Mouse (Mus musculus) mesoderm, embryonic 11.5 days (tissue): ENCODE results near the gene Oprm1.
A peak's percentile ranks its signal among the peaks of the same experiment; 100 is the strongest.

ENCODE experiments used
- DNase-seq: peaks from one replicate; pipeline ENCODE4 v3.0.0-alpha.2; 2012; ENCODE audit warnings: low read depth, low spot score

Gene Oprm1

DNA sequence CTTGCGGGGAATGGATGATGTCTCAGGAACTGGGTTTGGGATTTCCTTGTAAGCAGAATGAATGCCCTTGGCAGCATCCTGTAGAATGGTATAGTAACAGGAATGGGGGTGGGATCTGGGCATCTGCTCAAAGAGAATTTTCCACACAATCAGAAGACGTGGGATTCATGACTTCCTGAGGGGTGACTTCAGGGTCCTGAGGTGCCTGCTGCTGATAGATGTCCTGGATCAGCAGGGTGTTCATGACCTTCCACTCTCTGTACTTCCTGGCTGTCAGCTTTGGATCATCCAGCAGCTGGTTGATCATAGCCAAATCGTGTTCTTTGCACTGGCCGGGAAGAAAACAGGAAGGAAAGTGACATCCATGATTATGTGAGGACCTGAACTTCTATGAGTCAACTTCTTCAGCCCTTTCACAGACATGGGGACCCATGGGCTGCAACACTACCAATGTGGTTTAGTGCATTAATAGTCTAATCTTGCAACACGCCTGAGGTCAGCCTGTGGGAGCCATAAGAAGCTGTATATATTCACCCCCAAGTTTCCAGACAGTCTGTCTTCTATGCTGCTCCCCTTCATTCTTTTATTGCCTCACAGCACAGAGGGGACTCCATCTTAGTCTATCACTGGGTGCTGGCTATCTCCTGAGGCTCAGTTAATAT lies 132.2 kb downstream of the Oprm1 start:
- no peak for DNase-seq

DNA sequence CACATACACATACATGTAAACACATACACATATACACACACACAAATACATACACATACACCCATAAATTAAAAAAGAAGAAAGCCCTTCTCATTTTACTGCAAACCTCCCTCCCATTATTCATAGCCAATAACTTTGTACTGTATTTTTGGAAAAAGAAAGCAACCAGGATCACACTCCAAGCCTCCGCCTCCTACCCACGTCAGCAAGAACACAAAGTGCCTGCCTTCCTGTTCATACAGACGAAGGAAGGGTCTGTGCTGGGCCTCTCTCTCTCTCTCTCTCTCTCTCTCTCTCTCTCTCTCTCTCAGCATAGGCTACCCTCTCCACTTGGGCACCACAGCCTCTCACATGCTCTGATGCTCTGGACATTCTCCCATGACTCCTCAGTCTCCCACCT lies 137.5 kb downstream of the Oprm1 start:
- DNase-seq = no peak

- no peak for DNase-seq
These were observed 138.5 kb downstream of the Oprm1 start for GRCm38 (mm10) chr10:6896659-6897303.

DNA sequence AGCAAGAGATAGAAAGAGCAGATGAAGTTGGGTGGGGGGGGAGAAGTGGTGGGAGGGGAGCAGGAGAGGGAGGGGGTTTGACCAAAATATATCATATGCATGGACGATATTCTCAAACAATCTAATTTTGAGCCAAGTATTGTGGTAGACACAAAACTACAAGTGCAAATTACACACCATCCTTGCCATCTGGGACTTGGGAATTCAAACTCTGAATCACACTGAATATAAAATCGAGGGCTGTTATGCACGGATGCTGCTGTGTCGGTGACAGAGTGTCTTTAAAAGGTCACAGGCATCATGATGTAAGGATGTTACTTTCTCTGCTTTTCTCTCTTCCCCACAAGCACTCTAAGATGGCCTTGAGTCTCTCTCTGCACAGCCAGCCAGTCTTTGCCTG lies 141.8 kb downstream of the Oprm1 start:
- no peak for DNase-seq

DNA sequence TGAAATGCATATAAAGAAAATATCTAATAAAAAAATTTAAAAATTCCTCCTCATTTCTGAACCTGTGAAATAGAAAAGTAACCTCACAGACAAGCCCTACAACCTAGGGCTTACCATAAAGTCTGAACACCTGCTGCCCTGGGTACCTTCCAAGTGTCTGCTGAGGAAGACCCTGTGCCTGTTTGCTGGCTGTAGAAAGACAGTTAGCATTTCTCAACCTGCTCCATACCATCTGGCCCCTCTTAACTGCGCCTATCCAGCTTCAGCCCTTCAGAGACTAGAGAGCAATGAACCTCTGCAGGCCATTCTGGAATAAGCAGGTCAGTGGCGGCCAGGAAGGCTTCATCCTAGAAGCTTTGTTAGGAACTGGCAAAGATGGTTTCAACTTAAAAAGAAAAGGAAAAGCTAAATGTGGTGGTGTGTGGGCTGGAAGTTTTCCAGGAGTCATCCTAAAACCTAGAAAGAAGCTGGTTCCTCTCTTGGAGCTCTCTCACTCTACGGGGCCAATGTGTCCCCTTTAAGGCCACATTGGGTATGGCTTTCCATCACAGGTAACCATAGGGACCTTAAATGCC lies 143.6 kb downstream of the Oprm1 start:
- no peak for DNase-seq

- no peak for DNase-seq
These were observed 151.5 kb downstream of the Oprm1 start for GRCm38 (mm10) chr10:6909763-6910162.

DNA sequence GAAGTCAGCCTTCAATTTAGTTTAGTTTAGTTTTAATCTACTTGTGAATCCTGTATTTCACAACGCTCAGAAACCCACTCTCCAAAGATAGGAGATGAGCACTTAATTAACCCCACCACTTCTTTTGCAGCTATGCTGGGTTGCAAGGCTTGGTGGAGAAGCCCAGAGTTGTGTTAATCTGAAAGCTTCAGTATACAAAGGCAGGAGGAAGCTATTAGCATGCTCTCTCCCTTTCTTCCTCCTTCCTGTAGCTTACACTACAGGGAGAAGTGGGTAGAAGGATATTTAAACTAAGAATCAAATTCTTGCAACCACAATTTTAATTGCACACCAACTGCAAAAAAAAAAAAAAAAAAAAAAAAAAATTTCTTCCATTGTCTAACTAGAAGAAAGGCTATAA lies 157.7 kb downstream of the Oprm1 start:
- no peak for DNase-seq

- DNase-seq = peak; percentile 81
These were observed 158.4 kb downstream of the Oprm1 start for GRCm38 (mm10) chr10:6916545-6917257.

DNA sequence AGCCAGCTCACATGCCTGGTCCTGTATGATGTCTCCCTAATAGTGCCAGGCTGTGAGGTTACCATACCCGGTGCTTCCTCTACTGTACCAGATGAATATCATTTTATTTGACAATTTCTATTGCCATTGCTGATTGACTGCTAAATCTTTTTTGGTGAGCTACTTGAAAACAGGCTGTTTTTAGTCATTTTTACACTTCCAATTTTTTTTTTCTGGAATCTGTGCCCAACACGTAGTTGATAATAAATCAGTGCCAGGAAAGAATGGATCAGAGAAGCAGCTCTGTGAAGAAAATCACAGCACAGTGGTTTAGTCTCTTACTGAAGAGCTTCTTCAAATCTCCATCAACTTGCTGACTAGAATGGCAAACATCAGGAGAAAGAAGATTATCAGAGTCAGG lies 168.4 kb downstream of the Oprm1 start:
- no peak for DNase-seq

- DNase-seq = no peak
These were observed 169.4 kb downstream of the Oprm1 start for GRCm38 (mm10) chr10:6927600-6928223.

GRCm38 (mm10) chr10:6928905-6929304 lies 170.6 kb downstream of the Oprm1 start:
- no peak for DNase-seq

GRCm38 (mm10) chr10:6930398-6930797 lies 172.1 kb downstream of the Oprm1 start:
- DNase-seq = no peak

- DNase-seq = no peak
These were observed 172.6 kb downstream of the Oprm1 start for GRCm38 (mm10) chr10:6930889-6931288.

DNA sequence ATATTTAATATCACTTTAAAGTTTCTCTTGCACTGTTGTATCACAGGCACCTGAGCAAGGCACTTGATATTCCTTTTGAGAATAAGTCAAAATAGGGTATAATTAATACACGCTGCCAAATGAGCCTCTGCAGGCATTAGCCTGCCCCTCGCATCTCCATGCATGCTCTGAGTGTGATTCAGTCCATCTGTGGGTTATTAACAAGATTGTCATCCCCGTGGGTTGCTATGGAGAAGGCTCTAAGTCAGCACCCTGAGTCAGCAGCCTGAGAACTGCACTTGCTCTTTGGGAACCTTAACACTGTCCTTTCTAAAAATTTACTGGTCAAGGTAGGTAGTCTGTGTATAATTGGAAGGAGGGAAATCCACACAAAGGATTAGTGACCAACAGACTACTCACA lies 176.5 kb downstream of the Oprm1 start:
- no peak for DNase-seq

GRCm38 (mm10) chr10:6936671-6937425 lies 178.5 kb downstream of the Oprm1 start:
- DNase-seq = no peak

DNA sequence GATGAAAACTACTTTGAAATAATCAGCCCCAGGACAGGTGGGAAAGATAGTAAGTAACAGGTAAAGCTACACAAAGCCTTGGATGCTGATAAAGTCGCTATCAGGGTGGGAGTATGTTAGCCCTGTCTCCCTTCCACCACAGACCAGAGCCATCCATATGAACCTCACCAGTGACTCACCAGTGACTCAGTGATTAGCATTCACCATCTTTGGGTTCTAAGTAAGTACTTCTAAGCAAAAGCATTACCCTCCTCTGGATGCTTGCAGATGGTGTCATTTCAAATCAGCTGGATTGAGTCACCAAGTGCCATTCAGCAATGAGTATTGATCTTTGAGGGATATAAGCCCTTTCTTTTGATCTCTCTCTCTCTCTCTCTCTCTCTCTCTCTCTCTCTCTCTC lies 194.8 kb downstream of the Oprm1 start:
- DNase-seq = no peak

DNA sequence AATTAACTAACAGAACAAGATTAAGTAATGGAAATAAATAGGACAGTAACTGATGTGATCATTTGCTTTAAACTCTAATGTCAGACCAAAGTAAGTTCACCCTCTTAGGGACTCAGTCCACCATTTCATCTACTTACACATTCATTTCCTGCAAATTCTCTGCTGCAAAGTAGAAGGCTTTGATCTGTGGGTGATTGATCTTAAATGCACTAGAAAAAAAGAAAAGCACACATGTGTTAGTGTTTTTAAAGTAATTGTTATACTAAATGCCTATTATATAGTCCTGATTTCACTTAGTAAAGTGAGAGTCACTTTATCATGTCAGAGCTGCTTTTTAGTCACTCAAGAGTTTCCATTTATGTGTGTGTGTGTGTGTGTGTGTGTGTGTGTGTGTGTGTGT lies 196.2 kb downstream of the Oprm1 start:
- DNase-seq = no peak

DNA sequence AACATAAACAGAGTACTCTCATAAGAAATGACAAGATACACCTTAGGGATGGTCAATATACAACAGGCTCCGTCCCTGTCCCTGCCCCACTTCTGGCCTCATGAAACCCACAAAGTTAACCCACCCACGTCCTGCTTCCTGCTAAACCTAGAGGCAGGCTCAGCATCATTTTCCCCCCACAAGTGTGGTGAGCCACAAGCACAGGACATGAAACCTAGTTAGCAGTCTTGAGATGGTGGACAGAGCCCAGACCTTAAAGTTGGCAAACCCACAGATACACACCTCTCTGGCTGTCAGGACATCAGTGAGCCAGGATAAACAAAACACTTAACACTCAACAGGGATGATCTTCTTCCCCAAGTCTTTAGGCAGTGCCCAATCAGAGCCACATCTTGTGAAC lies 198.1 kb downstream of the Oprm1 start:
- no peak for DNase-seq

- no peak for DNase-seq
These were observed 200.5 kb downstream of the Oprm1 start for GRCm38 (mm10) chr10:6958791-6959190.

DNA sequence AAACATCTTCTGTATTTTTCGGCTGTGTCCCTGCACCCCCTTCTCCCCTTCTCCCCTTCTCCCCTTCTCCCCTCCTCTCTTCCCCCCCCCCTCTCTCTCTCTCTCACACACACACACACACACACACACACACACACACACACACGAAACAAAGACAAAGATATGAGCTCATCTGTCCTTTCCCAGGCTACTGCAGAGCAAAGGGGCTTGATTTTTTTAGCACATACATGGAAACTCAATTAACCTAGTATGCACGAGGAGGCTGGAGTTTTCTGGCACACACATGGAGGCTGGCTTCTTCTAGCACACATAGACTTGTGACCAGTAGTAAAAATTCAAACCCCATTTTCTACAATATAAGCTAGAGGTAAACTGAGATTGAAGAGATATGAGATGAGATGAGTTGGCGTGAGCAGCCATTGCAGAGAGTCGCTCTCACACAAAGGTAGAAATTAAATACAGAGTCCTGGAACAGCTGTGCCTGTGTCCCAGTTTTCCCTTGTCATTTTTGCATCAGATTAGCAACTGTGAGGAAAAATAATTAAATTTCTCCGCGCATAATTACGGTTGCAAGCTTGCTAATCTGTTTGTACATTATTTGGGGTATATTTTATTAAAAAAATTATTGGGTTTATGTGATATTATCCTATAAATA lies 209.4 kb downstream of the Oprm1 start:
- no peak for DNase-seq

DNA sequence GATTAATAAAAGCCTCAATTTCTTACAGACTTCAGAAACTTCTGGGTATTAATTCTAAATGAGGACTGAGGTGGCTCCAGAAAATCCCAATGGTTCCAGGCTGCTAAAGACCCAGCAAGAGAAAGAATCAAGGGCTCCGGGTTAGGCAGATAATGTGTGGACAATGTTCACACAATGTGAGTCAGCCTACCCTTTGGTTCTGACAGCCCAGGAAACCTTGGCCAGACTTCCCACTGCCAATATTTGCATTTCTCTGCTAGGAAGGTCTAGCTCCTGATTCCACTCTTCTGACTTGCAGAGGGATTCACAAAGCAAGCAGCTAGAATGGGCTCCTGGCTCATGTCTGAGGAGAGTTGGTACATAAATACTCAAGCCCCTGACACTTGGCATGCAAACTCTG lies 210.0 kb downstream of the Oprm1 start:
- no peak for DNase-seq
